Mouse (Mus musculus): ENCODE measurements around the gene Nufip1. TPM values are rescaled to one million over a fixed set of nuclear protein-coding genes. Genes with fewer than 3 reads are reported as not detected.
"Not testable (repeated sequence)": the region's sequence is repeated elsewhere in the genome, so short reads cannot be mapped to it uniquely, and the experiment has no call there.

The Nufip1 gene
- total RNA-seq, 1 experiment from 2014 or later, result 27.1 TPM

- ATAC-seq (replicated peaks in 1 of 2; ENCODE audit: insufficient read depth in 1 of 2, low FRiP score in 2 of 2, low TSS enrichment in 1 of 2, low read depth in 1 of 2, poor library complexity in 2 of 2, severe bottlenecking in 2 of 2), result not testable (repeated sequence)
Observed at GRCm38 (mm10) chr14:76160580-76160979, 49.9 kb downstream of the Nufip1 start.

- no peak for ATAC-seq (replicated peaks in 1 of 2; ENCODE audit: insufficient read depth in 1 of 2, low FRiP score in 2 of 2, low TSS enrichment in 1 of 2, low read depth in 1 of 2, poor library complexity in 2 of 2, severe bottlenecking in 2 of 2)
Observed at GRCm38 (mm10) chr14:76164236-76164635, 53.5 kb downstream of the Nufip1 start.

GRCm38 (mm10) chr14:76164904-76165755, 54.4 kb downstream of the Nufip1 start:
- ATAC-seq (replicated peaks in 1 of 2; ENCODE audit: insufficient read depth in 1 of 2, low FRiP score in 2 of 2, low TSS enrichment in 1 of 2, low read depth in 1 of 2, poor library complexity in 2 of 2, severe bottlenecking in 2 of 2), result no peak

GRCm38 (mm10) chr14:76169876-76170466, 59.3 kb downstream of the Nufip1 start:
- ATAC-seq (replicated peaks in 1 of 2; ENCODE audit: insufficient read depth in 1 of 2, low FRiP score in 2 of 2, low TSS enrichment in 1 of 2, low read depth in 1 of 2, poor library complexity in 2 of 2, severe bottlenecking in 2 of 2), result no peak

DNA sequence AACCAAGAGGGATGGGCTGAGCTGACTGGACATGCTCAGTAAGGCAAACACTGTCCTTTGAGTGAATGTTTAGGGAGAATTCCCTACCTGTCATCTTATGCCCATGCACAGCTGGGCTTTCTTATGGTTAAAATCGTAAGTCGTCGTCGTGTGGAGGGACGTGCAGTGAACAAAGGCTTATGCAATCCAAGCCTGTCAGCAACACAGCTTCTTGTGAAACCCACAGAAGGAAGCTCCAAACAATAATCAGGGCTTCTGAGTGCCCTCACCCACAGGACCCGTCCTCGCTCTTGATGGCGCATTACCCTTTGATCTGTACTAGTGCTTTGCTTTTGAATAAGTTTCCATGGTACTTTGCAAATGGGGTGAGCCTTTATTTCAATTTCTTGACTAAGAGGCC, 60.6 kb downstream of the Nufip1 start:
- no peak for ATAC-seq (replicated peaks in 1 of 2; ENCODE audit: insufficient read depth in 1 of 2, low FRiP score in 2 of 2, low TSS enrichment in 1 of 2, low read depth in 1 of 2, poor library complexity in 2 of 2, severe bottlenecking in 2 of 2)

- no peak for ATAC-seq (replicated peaks in 1 of 2; ENCODE audit: insufficient read depth in 1 of 2, low FRiP score in 2 of 2, low TSS enrichment in 1 of 2, low read depth in 1 of 2, poor library complexity in 2 of 2, severe bottlenecking in 2 of 2)
Observed at GRCm38 (mm10) chr14:76174328-76174727, 63.6 kb downstream of the Nufip1 start.

DNA sequence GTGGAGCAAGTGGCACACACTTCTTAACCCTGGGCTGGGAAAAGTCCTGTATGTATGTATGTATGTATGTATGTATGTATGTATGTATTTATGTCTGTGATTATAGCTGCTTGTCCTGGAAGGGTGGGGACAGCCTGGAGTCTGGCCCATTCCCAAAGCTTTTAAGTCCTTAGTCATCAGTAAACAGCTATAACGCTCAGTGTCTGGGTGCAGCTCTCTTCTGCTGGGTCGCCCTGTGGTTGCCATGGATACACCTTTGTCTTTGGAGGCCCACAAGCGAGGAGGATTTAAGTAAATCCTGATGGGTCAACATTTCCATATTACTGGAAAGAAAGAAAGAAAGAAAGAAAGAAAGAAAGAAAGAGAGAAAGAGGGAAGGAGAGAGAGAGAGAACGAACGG, 65.1 kb downstream of the Nufip1 start:
- no peak for ATAC-seq (replicated peaks in 1 of 2; ENCODE audit: insufficient read depth in 1 of 2, low FRiP score in 2 of 2, low TSS enrichment in 1 of 2, low read depth in 1 of 2, poor library complexity in 2 of 2, severe bottlenecking in 2 of 2)

- ATAC-seq (replicated peaks in 1 of 2; ENCODE audit: insufficient read depth in 1 of 2, low FRiP score in 2 of 2, low TSS enrichment in 1 of 2, low read depth in 1 of 2, poor library complexity in 2 of 2, severe bottlenecking in 2 of 2), result no peak
Observed at GRCm38 (mm10) chr14:76177230-76177629, 66.5 kb downstream of the Nufip1 start.

DNA sequence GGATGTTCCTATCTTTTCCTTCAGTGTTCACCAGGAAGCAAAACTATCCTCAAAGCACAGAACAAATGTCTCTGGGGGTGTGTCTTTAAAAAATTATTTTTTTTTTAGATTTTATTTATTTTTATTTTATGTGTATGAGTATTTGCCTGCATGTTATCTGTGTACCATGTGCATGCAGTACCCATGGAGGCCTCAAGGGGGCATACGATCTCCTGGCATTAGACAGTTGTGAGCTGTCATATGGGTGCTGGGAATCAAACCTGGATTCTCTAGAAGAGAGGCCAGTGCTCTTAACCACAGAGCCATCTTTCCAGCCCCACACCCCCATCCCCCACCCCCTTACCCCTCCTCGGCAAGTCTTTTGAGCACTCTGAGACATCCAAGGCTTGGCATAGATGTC, 67.8 kb downstream of the Nufip1 start:
- no peak for ATAC-seq (replicated peaks in 1 of 2; ENCODE audit: insufficient read depth in 1 of 2, low FRiP score in 2 of 2, low TSS enrichment in 1 of 2, low read depth in 1 of 2, poor library complexity in 2 of 2, severe bottlenecking in 2 of 2)

DNA sequence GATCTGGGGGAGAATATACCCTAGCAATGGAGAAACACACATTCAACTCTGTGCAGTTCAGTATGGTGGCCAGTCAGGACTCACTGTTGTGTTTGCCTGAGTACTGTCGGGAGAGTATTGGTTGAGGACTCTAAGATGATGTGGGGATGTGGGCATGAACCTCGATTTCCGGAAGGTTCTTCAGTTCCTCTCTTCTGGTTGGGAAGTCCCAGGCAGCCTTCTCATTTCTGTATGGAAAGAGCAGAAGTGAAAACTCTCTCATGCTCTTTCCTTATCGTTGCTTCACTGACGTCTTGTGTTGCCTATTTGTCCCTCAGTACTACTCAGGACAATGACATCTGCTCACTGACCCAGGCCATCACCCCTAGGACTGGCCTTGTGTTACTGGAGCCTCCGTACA, 68.7 kb downstream of the Nufip1 start:
- peak in 1 of 2 experiments; percentile 49; a peak in 3 of 4 replicates for ATAC-seq (replicated peaks in 1 of 2; ENCODE audit: insufficient read depth in 1 of 2, low FRiP score in 2 of 2, low TSS enrichment in 1 of 2, low read depth in 1 of 2, poor library complexity in 2 of 2, severe bottlenecking in 2 of 2)

GRCm38 (mm10) chr14:76185358-76185757, 74.7 kb downstream of the Nufip1 start:
- no peak for ATAC-seq (replicated peaks in 1 of 2; ENCODE audit: insufficient read depth in 1 of 2, low FRiP score in 2 of 2, low TSS enrichment in 1 of 2, low read depth in 1 of 2, poor library complexity in 2 of 2, severe bottlenecking in 2 of 2)

GRCm38 (mm10) chr14:76186299-76186698, 75.6 kb downstream of the Nufip1 start:
- ATAC-seq (replicated peaks in 1 of 2; ENCODE audit: insufficient read depth in 1 of 2, low FRiP score in 2 of 2, low TSS enrichment in 1 of 2, low read depth in 1 of 2, poor library complexity in 2 of 2, severe bottlenecking in 2 of 2), result no peak

Other genes with a start within 250 kb of the Nufip1 start
- not detected in 2 replicates for gene Kctd4, start 155.9 kb upstream of the Nufip1 start, total RNA-seq (2017)
- gene Gtf2f2, start 100.0 kb upstream of the Nufip1 start, total RNA-seq (2017), result 52.9 and 56.8 TPM in 2 replicates
- gene Gpalpp1, start 131 bp upstream of the Nufip1 start, total RNA-seq (2017), result 40.6 and 48.6 TPM in 2 replicates